ENCODE assay signal across 8 mouse cellular contexts in genomic region chr12:111088731-111089141, GRCm38 (mm10). TPM values are rescaled to one million over a fixed set of nuclear protein-coding genes. Genes with fewer than 3 reads are reported as not detected.
A peak's percentile ranks its signal among the peaks of the same experiment; 100 is the strongest.
DNase-seq lines count a peak whose midpoint lies in the region; ATAC-seq and TF ChIP-seq lines count a peak whose summit lies in the region.
"Had no signal": no experiment of that assay in that cellular context is flagged by ENCODE, and none has a peak within 500 bp of the region (broad histone marks: within the 10 kb centered on the region; RNA-seq: fewer than 3 reads in every experiment).

No protein-coding gene starts in this region.

- H3K9me3 ChIP-seq in hindbrain, embryonic 13.5 days = no peaks in the 10 kb centered on the region
- no peaks in the 10 kb centered on the region for H3K9me3 ChIP-seq in hindbrain, embryonic 14.5 days (ENCODE audit: control insufficient read depth, low read length)
- no peaks in the 10 kb centered on the region for H3K9me3 ChIP-seq in limb, embryonic 15.5 days
- no peaks in the 10 kb centered on the region for H3K9me3 ChIP-seq in limb, embryonic 10.5 days (replicated peaks)
- H3K9me3 ChIP-seq in midbrain, embryonic 10.5 days (replicated peaks) = no peaks in the 10 kb centered on the region
- no peaks in the 10 kb centered on the region for H3K9me3 ChIP-seq in midbrain, postnatal 0 days (ENCODE audit: low read length)
- H3K9me3 ChIP-seq: forebrain, embryonic 10.5 days had no signal

- DNase-seq in hindbrain, embryonic 14.5 days (ENCODE audit: low spot score) = no peak
- no peak for DNase-seq in limb, embryonic 10.5 days (ENCODE audit: low spot score)
- DNase-seq in midbrain, embryonic 10.5 days (ENCODE audit: low spot score) = no peak
- no peak for DNase-seq in midbrain, postnatal 0 days (ENCODE audit: low spot score)
- DNase-seq in thymus, postnatal 0 days (ENCODE audit: low spot score) = no peak

- H3K27me3 ChIP-seq in hindbrain, embryonic 13.5 days = no peaks in the 10 kb centered on the region
- no peaks in the 10 kb centered on the region for H3K27me3 ChIP-seq in hindbrain, embryonic 14.5 days (ENCODE audit: control insufficient read depth, insufficient read depth, low read length)
- H3K27me3 ChIP-seq in limb, embryonic 15.5 days = no peaks in the 10 kb centered on the region
- no peaks in the 10 kb centered on the region for H3K27me3 ChIP-seq in limb, embryonic 10.5 days (ENCODE audit: low read depth, poor library complexity, severe bottlenecking)
- H3K27me3 ChIP-seq in midbrain, embryonic 10.5 days (ENCODE audit: low read depth, poor library complexity, severe bottlenecking) = no peaks in the 10 kb centered on the region
- H3K27me3 ChIP-seq in midbrain, postnatal 0 days (ENCODE audit: insufficient read depth, low read length) = no peaks in the 10 kb centered on the region

- peak overlapping the region; percentile 69 for H3K27ac ChIP-seq in hindbrain, embryonic 13.5 days
- H3K27ac ChIP-seq in hindbrain, embryonic 14.5 days = no peak overlapping the region
- H3K27ac ChIP-seq in limb, embryonic 15.5 days = 0 out of 2 replicates have a peak overlapping the region, but pooled peaks have one; percentile 0
- no peak overlapping the region for H3K27ac ChIP-seq in limb, embryonic 10.5 days
- H3K27ac ChIP-seq in midbrain, embryonic 10.5 days (replicated peaks) = peak overlapping the region; percentile 50; the same call in 1 of the 2 replicates
- H3K27ac ChIP-seq in midbrain, postnatal 0 days (ENCODE audit: low read depth, low read length) = peak overlapping the region; percentile 39; the same call in 1 of the 2 replicates
- H3K27ac ChIP-seq: forebrain, embryonic 10.5 days had no signal

- H3K4me3 ChIP-seq in hindbrain, embryonic 13.5 days = no peak overlapping the region
- H3K4me3 ChIP-seq in hindbrain, embryonic 14.5 days (replicated peaks; ENCODE audit: low read length) = no peak overlapping the region
- no peak overlapping the region for H3K4me3 ChIP-seq in limb, embryonic 15.5 days
- H3K4me3 ChIP-seq in limb, embryonic 10.5 days = no peak overlapping the region
- no peak overlapping the region for H3K4me3 ChIP-seq in midbrain, embryonic 10.5 days
- no peak overlapping the region for H3K4me3 ChIP-seq in midbrain, postnatal 0 days (ENCODE audit: low read depth, low read length)
- H3K4me3 ChIP-seq: forebrain, embryonic 10.5 days had no signal

- peaks cover 4% of the 10 kb centered on the region for H3K36me3 ChIP-seq in hindbrain, embryonic 13.5 days
- no peaks in the 10 kb centered on the region for H3K36me3 ChIP-seq in hindbrain, embryonic 14.5 days (replicated peaks; ENCODE audit: control insufficient read depth, insufficient read depth)
- H3K36me3 ChIP-seq in limb, embryonic 15.5 days = 0 out of 2 replicates have a peak, but pooled peaks cover 18% of the 10 kb centered on the region
- H3K36me3 ChIP-seq in limb, embryonic 10.5 days = peaks cover 25% of the 10 kb centered on the region
- H3K36me3 ChIP-seq in midbrain, embryonic 10.5 days = peaks cover 25% of the 10 kb centered on the region
- 0 out of 2 replicates have a peak, but pooled peaks cover 4% of the 10 kb centered on the region for H3K36me3 ChIP-seq in midbrain, postnatal 0 days (ENCODE audit: insufficient read depth, low read length)

- WGBS in hindbrain, embryonic 13.5 days = 42% methylated on average over 3 of the region's 3 CpGs
- 38% methylated on average over 3 of the region's 3 CpGs for WGBS in hindbrain, embryonic 14.5 days
- WGBS in limb, embryonic 15.5 days = 59% methylated on average over 3 of the region's 3 CpGs
- 78% methylated on average over 3 of the region's 3 CpGs for WGBS in limb, embryonic 10.5 days
- WGBS in midbrain, embryonic 10.5 days = 73% methylated on average over 3 of the region's 3 CpGs
- 22% methylated on average over 3 of the region's 3 CpGs for WGBS in midbrain, postnatal 0 days

- 0 out of 2 replicates have a peak overlapping the region, but pooled peaks have one; percentile 47 for H3K9ac ChIP-seq in hindbrain, embryonic 13.5 days
- H3K9ac ChIP-seq in hindbrain, embryonic 14.5 days = no peak overlapping the region
- H3K9ac ChIP-seq in limb, embryonic 15.5 days = no peak overlapping the region
- 0 out of 2 replicates have a peak overlapping the region, but pooled peaks have one; percentile 0 for H3K9ac ChIP-seq in midbrain, postnatal 0 days (replicated peaks; ENCODE audit: low read length, poor library complexity, severe bottlenecking)

- H3K4me2 ChIP-seq in hindbrain, embryonic 13.5 days = no peak overlapping the region
- no peak overlapping the region for H3K4me2 ChIP-seq in hindbrain, embryonic 14.5 days (replicated peaks)
- H3K4me2 ChIP-seq in limb, embryonic 15.5 days = no peak overlapping the region
- H3K4me2 ChIP-seq in midbrain, postnatal 0 days (ENCODE audit: low read depth, low read length, poor library complexity, severe bottlenecking) = no peak overlapping the region

- peaks cover 21% of the 10 kb centered on the region for H3K4me1 ChIP-seq in hindbrain, embryonic 13.5 days (replicated peaks)
- H3K4me1 ChIP-seq in hindbrain, embryonic 14.5 days (replicated peaks; ENCODE audit: control insufficient read depth, insufficient read depth, low read length) = peaks cover 11% of the 10 kb centered on the region; the same call in 1 of the 2 replicates
- peaks cover 10% of the 10 kb centered on the region; the same call in 1 of the 2 replicates for H3K4me1 ChIP-seq in limb, embryonic 15.5 days
- no peaks in the 10 kb centered on the region; the same call in 1 of the 2 replicates for H3K4me1 ChIP-seq in limb, embryonic 10.5 days
- H3K4me1 ChIP-seq in midbrain, embryonic 10.5 days = peaks cover 15% of the 10 kb centered on the region
- H3K4me1 ChIP-seq in midbrain, postnatal 0 days (ENCODE audit: insufficient read depth, low read length) = no peaks in the 10 kb centered on the region

- TF ChIP-seq CTCF in midbrain, postnatal 0 days (IDR thresholded peaks at IDR 0.05) = no peak

- ATAC-seq in hindbrain, embryonic 13.5 days (ENCODE audit: low FRiP score) = no peak
- ATAC-seq in hindbrain, embryonic 14.5 days (ENCODE audit: low FRiP score) = no peak
- ATAC-seq in limb, embryonic 15.5 days (ENCODE audit: insufficient number of reproducible peaks, low FRiP score, low TSS enrichment, low read depth) = no peak
- ATAC-seq in midbrain, postnatal 0 days (ENCODE audit: low FRiP score) = no peak

RNA-seq across cellular contexts. Expression of gene Rcor1, which starts 49.6 kb away (rescaled TPM):
- 5.2 and 5.6 TPM in 2 replicates for polyA plus RNA-seq in hindbrain, embryonic 13.5 days (2015; fragmentation: Nextera tagmentation; extraction: Ambion mirVana)
- 6.6 and 6.8 TPM in 2 replicates for polyA plus RNA-seq in hindbrain, embryonic 14.5 days (2014; fragmentation: Nextera tagmentation; extraction: Ambion mirVana)
- 12.3 and 13.5 TPM in 2 replicates for polyA plus RNA-seq in limb, embryonic 15.5 days (2015; fragmentation: Nextera tagmentation; extraction: Ambion mirVana)
- polyA plus RNA-seq in limb, embryonic 10.5 days (2016; fragmentation: Nextera tagmentation; extraction: Ambion mirVana) = 7.9 and 9.1 TPM in 2 replicates
- 5.9 and 6.0 TPM in 2 replicates for polyA plus RNA-seq in midbrain, embryonic 10.5 days (2016; fragmentation: Nextera tagmentation; extraction: Ambion mirVana)
- 11.3 and 14.9 TPM in 2 replicates for total RNA-seq in midbrain, postnatal 0 days (2014; rRNA removed)
- polyA plus RNA-seq in midbrain, postnatal 0 days (2015; fragmentation: Nextera tagmentation; extraction: Ambion mirVana) = 2.5 and 2.7 TPM in 2 replicates
- polyA plus RNA-seq in thymus, postnatal 0 days (2015; fragmentation: Nextera tagmentation; extraction: Ambion mirVana) = 10.1 and 14.0 TPM in 2 replicates

Comparison
In these comparisons a context has a peak if more than half of its experiments do, and no peak if none do; other contexts are left out.
1. H3K27ac ChIP-seq: peak in hindbrain, embryonic 13.5 days (single experiment), limb, embryonic 15.5 days (single experiment), midbrain, embryonic 10.5 days (single experiment) and midbrain, postnatal 0 days (single experiment); none in hindbrain, embryonic 14.5 days (single experiment) and limb, embryonic 10.5 days (single experiment).
2. H3K9ac ChIP-seq: peak in hindbrain, embryonic 13.5 days (single experiment) and midbrain, postnatal 0 days (single experiment); none in hindbrain, embryonic 14.5 days (single experiment) and limb, embryonic 15.5 days (single experiment).